Mouse (Mus musculus) thymus, postnatal 4 days (tissue): ENCODE results near the gene Pea15a.
"Not testable (repeated sequence)": the region's sequence is repeated elsewhere in the genome, so short reads cannot be mapped to it uniquely, and the experiment has no call there.

ENCODE experiments used
- DNase-seq: peaks from one replicate; pipeline ENCODE4 v3.0.0; 2021

Gene Pea15a

GRCm38 (mm10) chr1:172206141-172206917 is at the start of gene Pea15a:
TSS of gene Pea15a (minus strand) at chr1:172206804.
- DNase-seq = peak; percentile 77

GRCm38 (mm10) chr1:172247679-172248078 is 41.1 kb upstream of the Pea15a start:
- peak; percentile 75 for DNase-seq

GRCm38 (mm10) chr1:172247216-172247615 is 40.6 kb upstream of the Pea15a start:
- DNase-seq = no peak

- DNase-seq = not testable (repeated sequence)
These were observed 38.0 kb upstream of the Pea15a start for GRCm38 (mm10) chr1:172244645-172245044.

GRCm38 (mm10) chr1:172243547-172244205 is 37.1 kb upstream of the Pea15a start:
- peak; percentile 25 for DNase-seq

GRCm38 (mm10) chr1:172242401-172242800 is 35.8 kb upstream of the Pea15a start:
- DNase-seq = no peak

- DNase-seq = no peak
These were observed 34.5 kb upstream of the Pea15a start for GRCm38 (mm10) chr1:172240945-172241708.

GRCm38 (mm10) chr1:172229215-172229614 is 22.6 kb upstream of the Pea15a start:
- DNase-seq = no peak

GRCm38 (mm10) chr1:172228209-172228608 is 21.6 kb upstream of the Pea15a start:
- DNase-seq = no peak

GRCm38 (mm10) chr1:172221297-172222063 is 14.9 kb upstream of the Pea15a start:
- DNase-seq = no peak

- no peak for DNase-seq
These were observed 13.8 kb upstream of the Pea15a start for GRCm38 (mm10) chr1:172220414-172220813.

GRCm38 (mm10) chr1:172219451-172220406 is 13.1 kb upstream of the Pea15a start, which contains the start of gene Casq1:
TSS of gene Casq1 (minus strand) at chr1:172219868.
- no peak for DNase-seq

GRCm38 (mm10) chr1:172218164-172218910 is 11.7 kb upstream of the Pea15a start:
- DNase-seq = no peak

GRCm38 (mm10) chr1:172217148-172217547 is 10.5 kb upstream of the Pea15a start:
- DNase-seq = peak; percentile 94

GRCm38 (mm10) chr1:172214748-172215147 is 8.1 kb upstream of the Pea15a start:
- DNase-seq = no peak

GRCm38 (mm10) chr1:172213771-172214170 is 7.2 kb upstream of the Pea15a start:
- DNase-seq = no peak

GRCm38 (mm10) chr1:172212776-172213175 is 6.2 kb upstream of the Pea15a start:
- DNase-seq = no peak

- no peak for DNase-seq
These were observed 544 bp upstream of the Pea15a start for GRCm38 (mm10) chr1:172207111-172207584.

GRCm38 (mm10) chr1:172205741-172206087 is 890 bp downstream of the Pea15a start:
- no peak for DNase-seq
